Mouse (Mus musculus) forebrain, embryonic 16.5 days (tissue): ENCODE measurements around the gene Gamt. TPM values are rescaled to one million over a fixed set of nuclear protein-coding genes. Genes with fewer than 3 reads are reported as not detected.

Experiments
- ATAC-seq: fragments of 200-750 bp; cut with Nextera tagmentation; 2 replicates; pipeline ENCODE4 v1.8.0; 2017; ENCODE audit warnings: mild to moderate bottlenecking, moderate library complexity
- H3K27ac ChIP-seq: fragments of 300-500 bp; sonication (generic); 2 replicates; pipeline ENCODE4 v1.5.1; 2014; ENCODE audit warnings: low read length, control low read depth
- H3K27me3 ChIP-seq: fragments of 300-500 bp; sonication (generic); replicated peaks from 2 replicates; pipeline ENCODE4 v1.6.1; 2014; ENCODE audit warnings: low read length; ENCODE audit not compliant: control insufficient read depth, insufficient read depth
- H3K36me3 ChIP-seq: fragments of 300-500 bp; sonication (generic); 2 replicates; pipeline ENCODE4 v1.6.1; 2014; ENCODE audit not compliant: control insufficient read depth, insufficient read depth
- H3K4me1 ChIP-seq: fragments of 300-500 bp; sonication (generic); replicated peaks from 2 replicates; pipeline ENCODE4 v1.6.1; 2014; ENCODE audit warnings: low read length; ENCODE audit not compliant: control insufficient read depth, insufficient read depth
- H3K4me2 ChIP-seq: fragments of 300-500 bp; sonication (generic); 2 replicates; pipeline ENCODE4 v1.6.1; 2014; ENCODE audit warnings: mild to moderate bottlenecking, low read length, control low read depth
- H3K4me3 ChIP-seq: fragments of 300-500 bp; sonication (generic); replicated peaks from 2 replicates; pipeline ENCODE4 v1.5.1; 2014; ENCODE audit warnings: mild to moderate bottlenecking, low read length, control low read depth
- H3K9ac ChIP-seq: fragments of 300-500 bp; sonication (generic); replicated peaks from 2 replicates; pipeline ENCODE4 v1.6.1; 2014; ENCODE audit warnings: low read depth, low read length, control low read depth
- H3K9me3 ChIP-seq: fragments of 300-500 bp; sonication (generic); 2 replicates; pipeline ENCODE4 v1.6.1; 2016; ENCODE audit warnings: low read length; ENCODE audit not compliant: control insufficient read depth
- WGBS: fragments of 180-500 bp; shearing (Covaris S2); extraction: QIAGEN DNeasy Blood & Tissue Kit; methylation state at CpG from one replicate; pipeline ENCODE4 v1.1.7; 2014; 5-methylcytosine and 5-hydroxymethylcytosine counted together
- polyA plus RNA-seq: library from polyadenylated mRNA; unstranded; fragments of >200 nt; fragmentation: Nextera tagmentation; extraction: Ambion mirVana; gene quantifications from 2 replicates; pipeline ENCODE4 v1.2.1, GENCODE M21; 2015

Gene Gamt
- polyA plus RNA-seq, 1 experiment from 2014 or later = 22.7 TPM

- Histone ChIP-seq H3K9me3 (no peaks in the 10 kb centered on the region), H3K4me3 (no peak overlapping the region), H3K27me3 (no peaks in the 10 kb centered on the region), H3K36me3 (peaks cover 33% of the 10 kb centered on the region), H3K9ac (no peak overlapping the region), H3K4me2 (no peak overlapping the region), H3K4me1 (peaks cover 11% of the 10 kb centered on the region), H3K27ac (no peak overlapping the region)
- no peak for ATAC-seq
- 86% methylated on average over 3 of the region's 3 CpGs for WGBS
Measured at GRCm38 (mm10) chr10:80242607-80243006, 18.2 kb downstream of the Gamt start.

- H3K4me2 ChIP-seq = no peak overlapping the region
- H3K9me3 ChIP-seq = no peaks in the 10 kb centered on the region
- H3K4me3 ChIP-seq = no peak overlapping the region
- ATAC-seq = no peak
- H3K27ac ChIP-seq = no peak overlapping the region
- WGBS = 26% methylated on average over 9 of the region's 9 CpGs
- H3K9ac ChIP-seq = no peak overlapping the region
- H3K27me3 ChIP-seq = no peaks in the 10 kb centered on the region
- H3K4me1 ChIP-seq = peaks cover 11% of the 10 kb centered on the region
- peaks cover 33% of the 10 kb centered on the region for H3K36me3 ChIP-seq
Measured at GRCm38 (mm10) chr10:80242088-80242487, 18.7 kb downstream of the Gamt start.

- Histone ChIP-seq H3K4me2 (no peak overlapping the region), H3K9me3 (no peaks in the 10 kb centered on the region), H3K4me3 (no peak overlapping the region), H3K36me3 (peaks cover 43% of the 10 kb centered on the region), H3K4me1 (peaks cover 4% of the 10 kb centered on the region; the same call in 1 of the 2 replicates), H3K9ac (no peak overlapping the region), H3K27ac (no peak overlapping the region), H3K27me3 (no peaks in the 10 kb centered on the region)
- no peak for ATAC-seq
- WGBS = 85% methylated on average over 6 of the region's 6 CpGs
Measured at GRCm38 (mm10) chr10:80239791-80240190, 21.0 kb downstream of the Gamt start.

- Histone ChIP-seq H3K9me3 (no peaks in the 10 kb centered on the region), H3K4me2 (no peak overlapping the region), H3K9ac (no peak overlapping the region), H3K27me3 (no peaks in the 10 kb centered on the region), H3K27ac (no peak overlapping the region), H3K4me3 (no peak overlapping the region), H3K36me3 (peaks cover 52% of the 10 kb centered on the region), H3K4me1 (peaks cover 8% of the 10 kb centered on the region)
- ATAC-seq = no peak
- WGBS = 87% methylated on average over 3 of the region's 3 CpGs
Measured at GRCm38 (mm10) chr10:80238306-80238705, 22.5 kb downstream of the Gamt start.

GRCm38 (mm10) chr10:80237020-80237419 is 23.8 kb downstream of the Gamt start:
- Histone ChIP-seq H3K9me3 (no peaks in the 10 kb centered on the region), H3K4me3 (no peak overlapping the region), H3K4me2 (no peak overlapping the region), H3K27ac (no peak overlapping the region), H3K4me1 (peaks cover 15% of the 10 kb centered on the region), H3K36me3 (peaks cover 42% of the 10 kb centered on the region), H3K27me3 (no peaks in the 10 kb centered on the region), H3K9ac (no peak overlapping the region)
- no peak for ATAC-seq
- 93% methylated on average over 4 of the region's 4 CpGs for WGBS

- peaks cover 37% of the 10 kb centered on the region for H3K36me3 ChIP-seq
- H3K4me2 ChIP-seq = no peak overlapping the region
- peaks cover 12% of the 10 kb centered on the region for H3K4me1 ChIP-seq
- no peaks in the 10 kb centered on the region for H3K27me3 ChIP-seq
- H3K27ac ChIP-seq = no peak overlapping the region
- H3K4me3 ChIP-seq = no peak overlapping the region
- 92% methylated on average over 13 of the region's 13 CpGs for WGBS
- H3K9me3 ChIP-seq = no peaks in the 10 kb centered on the region
- H3K9ac ChIP-seq = no peak overlapping the region
- no peak for ATAC-seq
Measured at GRCm38 (mm10) chr10:80236145-80236825, 24.5 kb downstream of the Gamt start.

- peak overlapping the region; percentile 97 for H3K9ac ChIP-seq
- ATAC-seq = no peak
- peak overlapping the region; percentile 95 for H3K27ac ChIP-seq
- peak overlapping the region; percentile 97 for H3K4me2 ChIP-seq
- no peaks in the 10 kb centered on the region for H3K9me3 ChIP-seq
- H3K36me3 ChIP-seq = peaks cover 5% of the 10 kb centered on the region
- peak overlapping the region; percentile 88 for H3K4me3 ChIP-seq
- H3K27me3 ChIP-seq = no peaks in the 10 kb centered on the region
- H3K4me1 ChIP-seq = peaks cover 40% of the 10 kb centered on the region
- WGBS = 25% methylated on average over 15 of the region's 15 CpGs
Measured at GRCm38 (mm10) chr10:80227877-80228775, 32.7 kb downstream of the Gamt start.

GRCm38 (mm10) chr10:80227166-80227539 is 33.7 kb downstream of the Gamt start:
- 5% methylated on average over 10 of the region's 10 CpGs for WGBS
- H3K4me3 ChIP-seq = peak overlapping the region; percentile 88
- H3K4me2 ChIP-seq = peak overlapping the region; percentile 97
- peaks cover 33% of the 10 kb centered on the region for H3K4me1 ChIP-seq
- peaks cover 5% of the 10 kb centered on the region for H3K36me3 ChIP-seq
- no peaks in the 10 kb centered on the region for H3K27me3 ChIP-seq
- ATAC-seq = no peak
- H3K9me3 ChIP-seq = no peaks in the 10 kb centered on the region
- peak overlapping the region; percentile 95 for H3K27ac ChIP-seq
- H3K9ac ChIP-seq = peak overlapping the region; percentile 97

GRCm38 (mm10) chr10:80226416-80227165 is 34.2 kb downstream of the Gamt start, which contains the start of gene Mum1:
TSS of gene Mum1 (plus strand) at chr10:80226434.
- Histone ChIP-seq H3K36me3 (peaks cover 5% of the 10 kb centered on the region), H3K4me1 (peaks cover 33% of the 10 kb centered on the region), H3K4me2 (peak within 1 kb of the TSS; percentile 97), H3K27me3 (no peaks in the 10 kb centered on the region), H3K4me3 (peak within 1 kb of the TSS; percentile 88), H3K9me3 (no peaks in the 10 kb centered on the region), H3K27ac (peak within 1 kb of the TSS; percentile 95), H3K9ac (peak within 1 kb of the TSS; percentile 97)
- WGBS = under 1% methylated on average over 71 of the region's 75 CpGs
- peak; percentile 98 for ATAC-seq
